Mouse (Mus musculus) left cerebral cortex, adult 9 months (tissue): ENCODE measurements at regions not wholly inside any gene's neighbourhood (a gene's known extent, or its start where the extent isn't known, plus 50 kb on each side); places are given as distances from the start of the nearest gene placed in this dataset.

Experiments
- DNase-seq, 2 experiments: peaks; one replicate each; pipeline ENCODE4 v3.0.0; 2022; ENCODE audit warnings: low spot score in 2 of 2

DNA sequence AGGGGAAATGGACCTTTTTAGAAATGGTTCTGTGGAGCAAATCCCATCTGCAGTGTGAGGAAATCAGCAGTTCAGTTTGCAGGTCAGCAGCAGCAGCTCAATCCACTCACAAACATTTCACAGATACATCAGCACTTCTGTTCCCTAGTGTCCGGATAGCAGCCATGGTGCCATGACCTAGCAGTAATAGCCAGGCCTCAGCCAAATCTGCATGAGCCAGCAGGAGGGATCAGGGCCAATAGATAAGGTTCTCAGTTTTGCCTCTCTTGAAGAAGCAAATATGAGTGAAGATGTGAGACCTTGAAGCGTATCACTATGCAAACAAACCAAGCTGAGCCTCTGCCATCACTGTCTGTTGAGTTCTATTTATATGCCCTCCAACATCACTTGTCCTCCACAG is 380.7 kb upstream of the Chrm3 start:
- DNase-seq = no peak

DNA sequence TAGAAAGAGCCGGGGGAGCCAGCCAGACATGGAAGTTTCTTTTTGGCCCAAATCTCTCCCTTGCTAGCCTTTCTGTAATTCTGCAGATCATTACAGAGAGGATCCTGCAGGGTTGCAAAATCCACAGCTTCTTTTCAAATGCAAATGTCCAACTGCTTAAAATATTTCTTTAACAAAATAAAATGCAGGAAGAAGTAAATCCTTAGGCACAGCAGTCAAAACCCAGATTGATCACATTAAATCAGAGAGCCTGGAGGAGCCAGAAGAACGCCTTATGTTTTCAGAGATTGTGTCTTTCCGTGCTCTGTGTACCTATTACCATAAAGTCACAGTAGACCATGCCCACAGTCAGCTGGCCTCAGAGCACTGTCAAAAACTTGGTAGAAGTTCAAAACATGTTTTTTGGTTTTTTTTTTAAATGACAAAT is 365.1 kb upstream of the Chrm3 start:
- DNase-seq = no peak

DNA sequence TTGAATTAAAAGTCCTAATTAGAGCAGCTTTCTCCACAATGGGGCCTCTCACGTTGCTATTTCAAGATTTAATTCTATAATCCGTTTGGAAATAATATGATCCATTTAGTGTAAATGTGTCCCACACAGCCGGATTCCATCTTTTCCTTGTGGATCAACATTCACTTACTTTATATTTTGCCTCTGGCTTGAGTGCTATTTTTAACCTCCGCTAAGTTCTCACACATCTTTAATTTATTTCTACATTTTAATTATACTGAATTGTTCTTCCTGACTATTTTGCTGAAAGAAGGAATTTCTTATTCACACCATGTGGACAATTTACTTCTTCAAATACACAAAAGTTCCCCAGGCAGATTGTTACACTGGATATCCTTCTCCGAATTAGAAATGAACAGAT is 364.7 kb upstream of the Chrm3 start:
- no peak for DNase-seq

DNA sequence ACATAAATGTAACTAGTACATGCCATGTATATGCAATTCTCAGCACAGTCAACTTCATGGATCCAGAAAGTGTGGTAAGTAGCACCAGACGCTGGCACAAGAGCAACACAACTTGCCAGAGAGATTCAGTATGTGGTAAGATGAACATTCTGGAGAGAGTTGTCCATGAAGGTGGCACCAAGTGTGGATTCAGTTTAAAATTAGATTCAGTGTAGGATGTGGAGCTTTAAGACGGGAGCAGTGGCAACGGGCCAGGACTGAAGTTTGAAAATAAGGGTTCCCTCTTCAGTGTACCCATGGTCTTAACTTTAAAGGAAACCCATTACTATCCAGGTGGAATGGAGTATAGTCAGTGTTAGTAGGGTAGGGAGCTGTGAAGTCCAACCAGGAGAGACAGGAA is 360.0 kb upstream of the Chrm3 start:
- peak; percentile 3 to 26 for DNase-seq

DNA sequence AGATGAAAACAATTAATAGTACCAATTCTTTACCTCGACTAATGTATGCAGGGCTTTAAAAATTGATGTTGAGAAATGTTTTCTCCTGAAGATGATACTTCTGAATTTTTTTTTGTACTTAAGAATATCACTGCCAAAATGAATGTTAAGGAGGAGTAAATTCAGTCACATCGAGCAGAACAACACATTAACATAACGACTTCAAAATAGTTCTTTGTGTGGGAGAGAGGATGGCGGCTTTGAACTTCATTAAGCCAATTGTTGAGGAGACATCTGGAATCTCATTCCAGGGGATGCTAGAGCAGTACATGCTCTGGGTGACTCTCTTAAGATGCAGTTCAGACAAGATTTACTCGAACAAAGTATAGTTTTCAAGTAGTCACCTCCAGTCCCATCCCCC is 350.8 kb upstream of the Chrm3 start:
- DNase-seq = no peak

- DNase-seq = no peak
Measured at GRCm38 (mm10) chr13:10710909-10711308, 350.3 kb upstream of the Chrm3 start.

DNA sequence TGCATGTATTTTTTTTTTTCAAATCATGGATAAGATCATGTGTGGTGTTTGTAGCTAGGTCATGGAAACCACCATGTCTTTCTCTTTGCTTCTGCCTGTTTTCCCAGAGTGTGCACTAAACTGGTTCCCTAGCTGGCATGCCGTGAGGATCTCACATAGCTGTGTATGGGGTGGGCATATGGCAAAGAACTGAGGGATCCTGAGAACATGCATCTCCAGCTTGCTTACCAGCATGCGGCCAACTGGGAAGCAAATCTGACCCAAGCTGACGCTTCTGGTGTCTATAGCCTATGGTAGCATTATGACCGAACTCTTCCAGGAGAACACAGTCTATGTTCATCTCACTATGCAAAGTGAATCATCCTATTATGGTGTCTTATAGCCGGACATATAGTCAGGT is 336.5 kb upstream of the Chrm3 start:
- DNase-seq = no peak

GRCm38 (mm10) chr13:10696181-10696977 is 335.7 kb upstream of the Chrm3 start:
- DNase-seq = no peak

- DNase-seq = no peak
Measured at GRCm38 (mm10) chr13:10691307-10691706, 330.7 kb upstream of the Chrm3 start.

DNA sequence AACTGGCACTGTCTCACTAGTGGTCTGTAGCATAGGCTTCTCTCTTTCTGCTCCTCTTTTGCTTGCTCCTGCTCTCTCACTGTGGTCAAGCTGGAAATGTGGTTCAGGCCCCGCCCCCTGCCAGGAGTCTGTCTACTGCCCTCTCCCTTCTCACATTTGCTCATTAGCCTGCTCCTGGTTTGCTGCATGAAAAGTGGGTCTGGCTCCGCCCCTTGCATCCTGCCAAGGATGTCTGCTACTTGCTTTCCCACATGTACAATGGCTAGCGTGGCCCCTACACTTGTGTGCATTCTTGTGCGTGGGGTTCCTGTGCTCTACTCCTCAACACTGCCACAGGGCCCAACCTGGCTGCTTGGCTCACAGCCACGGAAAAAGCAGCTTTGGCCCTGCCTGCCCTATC is 326.7 kb upstream of the Chrm3 start:
- DNase-seq = no peak

GRCm38 (mm10) chr13:10654086-10654422 is 293.4 kb upstream of the Chrm3 start:
- no peak for DNase-seq

- peak; percentile 33 to 67 for DNase-seq
Measured at GRCm38 (mm10) chr13:10653376-10654085, 292.9 kb upstream of the Chrm3 start.

- DNase-seq = peak; percentile 25 to 28
Measured at GRCm38 (mm10) chr13:10636859-10637258, 276.2 kb upstream of the Chrm3 start.

- no peak for DNase-seq
Measured at GRCm38 (mm10) chr13:10630467-10630866, 269.8 kb upstream of the Chrm3 start.

DNA sequence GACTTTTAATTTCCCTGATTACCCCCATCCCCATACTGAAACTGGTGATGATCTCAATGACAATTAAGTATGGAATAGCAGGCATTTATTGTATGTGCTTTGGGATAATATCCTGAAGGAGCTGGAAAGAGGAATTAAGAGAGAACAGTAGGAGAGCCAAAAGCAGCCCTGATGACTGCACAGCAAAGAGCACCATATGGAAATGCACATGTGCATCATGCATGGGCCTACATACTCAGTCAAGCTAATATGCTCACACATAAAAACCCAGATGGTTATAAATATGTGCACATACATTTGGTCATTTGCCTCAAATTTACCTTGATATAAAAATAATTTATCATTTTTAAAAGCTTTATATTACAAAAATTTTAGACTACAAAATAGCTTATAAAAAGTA is 259.0 kb upstream of the Chrm3 start:
- no peak for DNase-seq

GRCm38 (mm10) chr13:10618421-10618954 is 257.8 kb upstream of the Chrm3 start:
- DNase-seq = no peak

DNA sequence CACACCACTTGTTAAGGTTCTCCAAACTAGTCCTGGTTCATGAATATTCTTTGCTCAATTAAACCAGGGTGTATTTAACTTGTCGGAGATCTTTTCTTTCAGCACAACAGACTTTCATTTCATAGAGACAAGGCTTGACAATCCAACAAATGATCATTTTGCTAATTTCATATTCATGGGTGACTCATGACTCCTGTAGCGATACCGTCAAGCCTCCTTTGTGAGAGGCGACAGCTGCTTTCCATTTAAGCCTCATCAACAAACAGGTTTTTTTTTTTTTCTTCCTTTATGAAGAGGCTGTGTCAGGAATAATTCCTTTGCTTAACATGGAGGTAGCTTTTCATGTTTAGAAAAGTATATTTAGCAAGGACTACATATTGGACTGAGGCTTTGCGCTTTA is 214.3 kb upstream of the Chrm3 start:
- DNase-seq = peak; percentile 5 to 8

GRCm38 (mm10) chr13:10566825-10567224 is 206.2 kb upstream of the Chrm3 start:
- no peak for DNase-seq

DNA sequence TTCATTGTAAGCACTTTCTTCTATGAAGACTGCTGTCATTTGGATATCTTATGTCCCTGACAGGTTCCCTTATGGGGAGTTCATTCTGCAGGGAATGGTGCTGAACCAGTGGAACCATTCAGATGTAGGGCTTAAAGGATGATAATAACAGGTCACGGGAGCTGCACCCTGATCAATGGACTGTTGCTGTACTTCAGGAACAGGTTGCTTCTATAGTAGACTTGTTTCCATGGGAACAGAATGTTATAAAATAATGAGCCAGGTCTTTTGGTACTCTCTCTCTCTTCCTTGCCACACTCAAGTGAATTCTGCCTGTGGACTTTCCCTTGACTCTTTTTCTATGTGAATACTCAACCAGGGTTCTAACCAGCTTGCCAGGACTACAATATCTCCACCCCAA is 196.9 kb upstream of the Chrm3 start:
- no peak for DNase-seq

GRCm38 (mm10) chr13:10554595-10554994 is 193.9 kb upstream of the Chrm3 start:
- DNase-seq = no peak

- DNase-seq = no peak
Measured at GRCm38 (mm10) chr13:10542723-10543122, 182.1 kb upstream of the Chrm3 start.

- no peak for DNase-seq
Measured at GRCm38 (mm10) chr13:10540197-10540940, 179.7 kb upstream of the Chrm3 start.
